Mouse (Mus musculus): ENCODE measurements around the gene Ddx20. TPM values are rescaled to one million over a fixed set of nuclear protein-coding genes. Genes with fewer than 3 reads are reported as not detected.

The Ddx20 gene
- polyA plus RNA-seq, 1 experiment: 21.5 TPM

DNA sequence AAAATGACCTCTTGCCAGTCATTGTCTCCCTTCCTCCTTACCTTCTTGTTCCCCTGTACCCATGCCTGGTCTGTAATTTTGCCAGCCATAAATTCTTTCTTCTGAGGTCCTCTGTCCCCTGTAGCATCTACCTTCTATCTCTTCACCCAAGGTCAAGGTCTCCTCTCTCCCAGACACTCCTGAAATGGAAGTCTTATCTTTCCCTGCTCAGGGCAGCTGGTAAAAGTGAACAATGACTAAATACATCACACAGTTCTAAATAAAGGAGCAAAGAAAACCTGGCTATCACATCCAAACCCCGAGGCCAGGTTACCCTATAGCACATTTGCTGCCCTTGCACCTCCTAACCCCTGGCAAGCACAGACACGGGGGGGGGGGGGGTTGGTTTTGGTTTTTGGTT, 26.8 kb downstream of the Ddx20 start:
- no peak for TF ChIP-seq GATA1 (IDR thresholded peaks at IDR 0.05; ENCODE audit: low read length)

- no peak for TF ChIP-seq GATA1 (IDR thresholded peaks at IDR 0.05; ENCODE audit: low read length)
Measured at GRCm38 (mm10) chr3:105655031-105655585, 32.3 kb downstream of the Ddx20 start.

- no peak for TF ChIP-seq GATA1 (IDR thresholded peaks at IDR 0.05; ENCODE audit: low read length)
Measured at GRCm38 (mm10) chr3:105653544-105654380, 33.6 kb downstream of the Ddx20 start.

GRCm38 (mm10) chr3:105648889-105649567, 38.3 kb downstream of the Ddx20 start:
- no peak for TF ChIP-seq GATA1 (IDR thresholded peaks at IDR 0.05; ENCODE audit: low read length)

- no peak for TF ChIP-seq GATA1 (IDR thresholded peaks at IDR 0.05; ENCODE audit: low read length)
Measured at GRCm38 (mm10) chr3:105643566-105643965, 43.8 kb downstream of the Ddx20 start.

- no peak for TF ChIP-seq GATA1 (IDR thresholded peaks at IDR 0.05; ENCODE audit: low read length)
Measured at GRCm38 (mm10) chr3:105642186-105642585, 45.2 kb downstream of the Ddx20 start.

- TF ChIP-seq GATA1 (IDR thresholded peaks at IDR 0.05; ENCODE audit: low read length): no peak
Measured at GRCm38 (mm10) chr3:105633021-105633420, 54.4 kb downstream of the Ddx20 start.

DNA sequence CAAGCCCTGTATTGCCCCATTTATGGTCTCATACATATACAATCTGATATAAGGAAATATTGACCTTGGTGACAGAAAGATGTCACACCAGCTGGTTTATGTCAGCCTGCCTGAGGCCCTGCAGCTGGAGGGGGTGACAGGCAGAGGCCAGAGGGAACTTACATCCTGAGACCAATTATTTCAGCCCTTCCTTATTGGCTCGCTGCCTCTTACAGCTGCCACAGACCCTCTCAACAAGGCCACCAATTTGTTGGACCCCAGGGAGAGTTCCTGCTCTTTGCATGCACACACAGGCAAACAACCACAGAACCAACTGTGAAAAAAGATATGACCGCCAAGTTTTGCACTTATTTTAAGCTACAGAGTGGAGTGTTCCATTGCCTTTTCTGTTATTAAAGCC, 55.1 kb downstream of the Ddx20 start:
- TF ChIP-seq GATA1 (IDR thresholded peaks at IDR 0.05; ENCODE audit: low read length): no peak

Other genes starting within 250 kb of the Ddx20 start
- not detected in 2 replicates for gene Kcnd3, start 235.2 kb downstream of the Ddx20 start, polyA plus RNA-seq (2012)
- 4.9 and 6.0 TPM in 2 replicates for gene Inka2, start 17.0 kb upstream of the Ddx20 start, polyA plus RNA-seq (2012)
- gene Rap1a, start 113.8 kb upstream of the Ddx20 start, polyA plus RNA-seq (2012): 17.1 and 25.4 TPM in 2 replicates
- not detected in 2 replicates for gene Adora3, start 183.3 kb upstream of the Ddx20 start, polyA plus RNA-seq (2012)
- not detected in 2 replicates for gene Tmigd3, start 183.3 kb upstream of the Ddx20 start, polyA plus RNA-seq (2012)
- gene I830077J02Rik, start 245.1 kb upstream of the Ddx20 start, polyA plus RNA-seq (2012): 0.56 TPM in 2 replicates